Mouse (Mus musculus) v-Abl transformed pro-B cells (cell line): ENCODE results near the gene Timeless.

ENCODE experiments used
- in situ Hi-C, 2 experiments: fragments of 400-800 bp; cut with MboI; formaldehyde crosslinking; loops; one replicate each; pipeline ENCODE4 v1.15.1; 2025; ENCODE audit not compliant: unreplicated experiment in 2 of 2

Gene Timeless

GRCm38 (mm10) chr10:128231697-128232419, at the start of gene Timeless:
Gene Timeless (plus strand): TSS chr10:128232065.
- in situ Hi-C loops, result no loop called here

DNA sequence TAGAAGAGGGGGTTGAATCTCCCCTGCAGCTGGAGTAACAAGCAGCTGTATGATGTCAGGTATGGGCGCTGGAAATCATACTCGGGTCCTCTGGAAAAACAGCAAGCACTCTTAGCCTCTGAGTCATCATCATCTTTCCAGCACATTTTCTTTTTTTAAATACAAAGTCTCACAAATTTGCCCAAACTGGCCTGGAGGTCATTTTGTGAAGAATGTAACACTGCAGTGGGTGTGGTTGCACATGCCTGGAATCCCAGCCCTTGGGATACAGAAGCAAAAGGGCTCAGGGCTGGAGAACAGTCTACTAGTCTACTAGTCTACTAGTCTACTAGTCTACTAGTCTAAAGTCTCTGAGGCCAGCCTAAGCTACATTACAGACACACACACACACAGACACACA, 47.6 kb upstream of the Timeless start:
- in situ Hi-C loops, result loop anchor here (25.0 kb wide), 2 partner anchors 522 to 547 kb away; partner anchors contain the start of genes Nab2 (in 1 of the 2), Nemp1 (in 1 of the 2) and Stat6 (in 1 of the 2)

- in situ Hi-C loops, result loop anchor here (5.0 to 25.0 kb wide), 6 partner anchors 43 to 548 kb away; partner anchors contain the start of genes Baz2a (in 1 of the 2), Nab2 (in 1 of the 2), Nemp1 (in 1 of the 2) and Stat6 (in 1 of the 2)
Measured at GRCm38 (mm10) chr10:128185277-128185940, 46.5 kb upstream of the Timeless start.

GRCm38 (mm10) chr10:128185959-128186358, 45.9 kb upstream of the Timeless start:
- in situ Hi-C loops, result loop anchor here (5.0 to 25.0 kb wide), 6 partner anchors 44 to 549 kb away; partner anchors contain the start of genes Baz2a (in 1 of the 2), Nab2 (in 1 of the 2), Nemp1 (in 1 of the 2) and Stat6 (in 1 of the 2)

DNA sequence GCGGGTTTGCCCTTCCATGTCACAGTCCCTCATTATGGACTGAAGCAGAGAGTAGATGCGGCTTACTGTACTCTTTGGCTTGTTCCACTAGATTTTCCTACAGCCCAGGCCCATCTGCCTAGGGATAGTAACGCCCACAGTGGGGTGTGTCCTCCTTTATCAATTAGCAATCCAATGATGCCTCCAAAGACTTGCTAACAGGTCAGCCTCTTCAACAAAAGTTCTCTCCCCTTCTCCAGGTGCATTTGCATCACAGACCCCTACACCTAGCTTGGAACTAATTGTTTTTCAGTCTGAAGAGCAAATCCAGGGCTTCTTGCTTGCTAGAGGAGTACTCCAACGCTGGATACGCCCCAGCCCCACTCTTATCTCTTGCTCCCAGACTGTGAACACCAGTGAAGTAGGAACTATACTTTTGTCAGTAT, 44.7 kb upstream of the Timeless start:
- in situ Hi-C loops, result loop anchor here (5.0 to 25.0 kb wide), 6 partner anchors 45 to 550 kb away; partner anchors contain the start of genes Baz2a (in 1 of the 2), Nab2 (in 1 of the 2), Nemp1 (in 1 of the 2) and Stat6 (in 1 of the 2)

DNA sequence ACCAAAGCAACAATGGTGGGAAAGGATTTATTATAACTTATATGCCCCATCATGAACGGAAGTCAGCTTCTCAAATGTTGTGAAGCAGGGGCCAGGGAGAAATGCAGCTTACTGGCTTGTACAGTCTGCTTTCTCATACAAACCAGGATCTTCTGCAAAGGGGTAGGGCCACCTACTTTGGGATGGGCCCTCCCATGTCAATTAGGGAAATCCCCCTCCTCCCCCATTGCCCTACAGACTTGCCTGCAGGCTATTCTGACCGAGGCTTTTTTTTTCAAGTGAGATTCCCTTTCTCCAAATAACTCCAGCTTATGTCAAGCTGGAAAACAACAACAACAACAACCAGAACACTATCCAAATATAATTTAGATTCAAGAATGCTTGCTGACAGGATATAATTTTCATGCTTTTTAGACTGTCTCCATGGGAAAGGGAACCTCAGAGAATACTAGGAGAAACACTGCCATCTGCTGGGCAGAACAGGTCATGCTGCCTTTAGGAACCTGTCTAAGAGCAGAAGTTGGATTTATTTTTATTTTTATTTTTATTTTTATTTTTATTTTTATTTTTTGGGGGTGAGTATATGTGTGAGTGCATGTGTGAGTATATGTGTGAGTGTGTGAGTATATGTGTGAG, 43.5 kb upstream of the Timeless start:
- in situ Hi-C loops, result loop anchor here (5.0 to 25.0 kb wide), 6 partner anchors 46 to 551 kb away; partner anchors contain the start of genes Baz2a (in 1 of the 2), Nab2 (in 1 of the 2), Nemp1 (in 1 of the 2) and Stat6 (in 1 of the 2)

- in situ Hi-C loops, result loop anchor here (25.0 kb wide), 2 partner anchors 529 to 554 kb away; partner anchors contain the start of genes Nab2 (in 1 of the 2), Nemp1 (in 1 of the 2) and Stat6 (in 1 of the 2)
Measured at GRCm38 (mm10) chr10:128191472-128191871, 40.4 kb upstream of the Timeless start.

GRCm38 (mm10) chr10:128192030-128192766, 39.7 kb upstream of the Timeless start:
- in situ Hi-C loops, result loop anchor here (25.0 kb wide), 2 partner anchors 530 to 555 kb away; partner anchors contain the start of genes Nab2 (in 1 of the 2), Nemp1 (in 1 of the 2) and Stat6 (in 1 of the 2)

- in situ Hi-C loops, result loop anchor here (25.0 kb wide), 2 partner anchors 531 to 556 kb away; partner anchors contain the start of genes Nab2 (in 1 of the 2), Nemp1 (in 1 of the 2) and Stat6 (in 1 of the 2)
Measured at GRCm38 (mm10) chr10:128193113-128193512, 38.8 kb upstream of the Timeless start.

DNA sequence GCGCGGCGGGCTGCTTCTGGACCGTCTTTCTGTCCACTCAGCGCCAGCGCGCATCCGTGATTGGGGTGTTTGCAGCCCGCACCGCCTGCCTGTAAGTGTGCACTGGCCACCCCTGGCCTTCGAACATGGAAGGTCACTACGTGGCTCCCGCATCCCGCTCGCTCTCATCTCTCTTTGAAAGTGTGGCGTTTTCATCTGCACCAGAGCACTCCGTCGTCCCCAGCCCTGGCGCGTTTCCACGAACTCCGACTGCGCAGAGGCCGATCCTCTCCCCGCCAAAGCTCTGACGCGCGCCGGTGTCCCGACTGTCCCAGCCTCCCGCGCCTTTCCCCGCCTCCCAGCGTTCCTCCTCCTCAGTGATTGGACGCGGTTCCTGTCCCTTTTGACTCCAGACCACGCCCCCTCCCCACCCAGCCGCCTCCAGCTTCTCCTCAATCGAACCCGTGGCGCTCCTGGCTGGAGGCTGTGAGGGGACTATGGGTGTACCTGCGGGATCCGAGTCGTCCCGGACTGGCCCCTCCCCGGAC, 37.8 kb upstream of the Timeless start, which contains the start of gene Gls2:
Gene Gls2 (plus strand): TSS at position 434 of the 527 bp plus-strand sequence.
- in situ Hi-C loops, result loop anchor here (25.0 kb wide), 2 partner anchors 532 to 557 kb away; partner anchors contain the start of genes Nab2 (in 1 of the 2), Nemp1 (in 1 of the 2) and Stat6 (in 1 of the 2)

- in situ Hi-C loops, result loop anchor here (25.0 kb wide), 2 partner anchors 533 to 558 kb away; partner anchors contain the start of genes Nab2 (in 1 of the 2), Nemp1 (in 1 of the 2) and Stat6 (in 1 of the 2)
Measured at GRCm38 (mm10) chr10:128194551-128195461, 37.1 kb upstream of the Timeless start.

DNA sequence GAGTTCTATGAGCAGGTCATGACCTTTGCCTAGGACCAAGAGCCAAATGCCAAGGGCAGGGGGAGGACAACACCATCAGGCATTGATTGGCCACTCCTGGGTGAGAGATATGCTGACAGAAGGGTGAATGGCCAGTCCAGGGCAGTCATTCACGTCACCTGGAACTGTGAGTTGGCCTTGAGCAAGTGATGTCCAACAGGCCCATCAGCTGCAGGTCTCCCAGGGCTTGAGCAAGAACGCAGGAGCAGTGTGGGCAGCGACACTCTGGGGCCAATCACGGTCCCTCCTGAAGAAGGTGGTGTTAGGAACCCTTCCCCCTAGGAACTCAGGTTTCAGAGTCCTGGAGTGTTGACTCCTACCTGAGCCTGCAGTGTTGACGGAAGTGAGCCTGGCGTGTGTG, 30.0 kb upstream of the Timeless start:
- in situ Hi-C loops, result no loop called here

GRCm38 (mm10) chr10:128204941-128205340, 26.9 kb upstream of the Timeless start:
- in situ Hi-C loops, result no loop called here

DNA sequence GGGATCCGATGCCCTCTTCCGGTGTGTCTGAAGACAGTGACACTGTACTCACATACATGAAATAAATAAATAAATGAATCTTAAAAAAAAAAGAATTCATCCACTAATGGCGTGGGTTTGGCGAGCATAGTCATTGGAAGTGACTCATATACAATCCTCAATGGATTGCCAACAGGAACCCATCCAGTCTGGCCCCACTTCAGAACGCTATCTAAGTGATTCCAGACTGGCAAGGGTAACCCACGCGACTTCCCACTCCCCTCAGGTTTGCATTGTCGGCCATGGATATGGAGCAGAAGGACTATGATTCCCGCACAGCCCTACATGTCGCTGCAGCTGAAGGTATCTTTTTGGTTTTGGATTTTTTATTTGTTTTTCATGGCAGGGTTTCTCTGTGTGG, 23.5 kb upstream of the Timeless start:
- in situ Hi-C loops, result no loop called here

DNA sequence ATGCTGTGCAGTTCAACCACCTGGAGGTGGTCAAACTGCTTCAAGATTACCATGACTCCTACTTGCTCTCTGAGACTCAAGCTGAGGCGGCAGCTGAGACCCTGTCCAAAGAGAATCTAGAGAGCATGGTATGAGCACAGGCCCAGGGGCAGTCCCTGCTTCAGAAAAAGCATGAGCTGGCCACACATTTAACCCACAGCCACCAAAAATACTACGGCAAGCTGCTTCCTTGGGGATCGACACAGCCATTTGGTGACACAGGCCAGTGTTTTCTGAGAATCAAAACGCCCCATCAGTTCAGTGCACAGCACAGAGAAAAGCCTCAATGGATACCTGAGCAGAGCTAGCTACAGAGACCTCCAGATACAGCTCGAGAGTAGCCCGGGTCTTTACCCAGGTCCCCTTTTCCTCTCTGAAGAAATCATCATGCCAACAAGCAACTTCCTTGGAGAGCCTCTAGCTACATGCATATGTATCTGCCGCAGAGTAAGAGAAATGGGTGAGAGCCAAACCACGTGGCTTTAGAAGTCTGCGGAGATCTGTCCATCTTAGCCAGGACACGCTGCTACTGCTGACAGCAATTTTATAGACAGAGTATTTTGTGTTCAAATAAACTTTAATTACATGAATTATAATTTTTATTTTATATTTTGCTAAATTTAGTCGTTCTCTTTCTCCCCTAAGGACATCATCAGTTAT, 22.4 kb upstream of the Timeless start:
- in situ Hi-C loops, result loop anchor here (5.0 to 10.0 kb wide), 3 partner anchors 73 to 245 kb away; partner anchors contain the start of gene Smarcc2 (in 1 of the 2)

DNA sequence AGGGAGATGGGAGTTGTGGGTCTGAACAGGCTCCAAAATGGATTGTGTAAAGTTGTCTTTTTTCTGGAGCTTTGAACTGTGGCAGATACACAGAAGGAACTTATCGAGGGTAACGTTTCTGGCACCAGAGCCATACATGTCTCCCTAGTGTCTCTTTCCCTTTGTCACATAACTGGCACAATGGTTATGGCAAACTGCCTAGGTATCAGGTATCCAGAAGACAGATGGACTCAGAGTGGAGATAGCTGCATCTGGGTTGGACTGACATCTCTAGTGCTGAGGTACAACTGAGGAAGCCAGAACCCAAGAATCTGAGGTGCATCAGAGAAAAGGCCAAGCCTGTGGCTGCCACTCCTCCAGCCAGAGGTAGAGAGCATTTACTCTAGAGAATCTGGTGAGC, 21.7 kb upstream of the Timeless start:
- in situ Hi-C loops, result loop anchor here (5.0 to 10.0 kb wide), 3 partner anchors 72 to 245 kb away; partner anchors contain the start of gene Smarcc2 (in 1 of the 2)

GRCm38 (mm10) chr10:128210954-128211353, 20.9 kb upstream of the Timeless start:
- in situ Hi-C loops, result loop anchor here (5.0 to 10.0 kb wide), 3 partner anchors 71 to 244 kb away; partner anchors contain the start of gene Smarcc2 (in 1 of the 2)
